Mouse (Mus musculus): Measurements from ENCODE around the gene Sdk1.

- no peak for TF ChIP-seq CTCF (IDR thresholded peaks at IDR 0.05; ENCODE audit: low read depth, low read length)
- no peak for TF ChIP-seq POLR2A (IDR thresholded peaks at IDR 0.05; ENCODE audit: insufficient read depth, low read length)
Measured at GRCm38 (mm10) chr5:141413013-141413412, 171.7 kb downstream of the Sdk1 start.
